Mouse (Mus musculus) intestine, embryonic 16.5 days (tissue): Measurements from ENCODE around the gene Gpr65. TPM values are rescaled to one million over a fixed set of nuclear protein-coding genes. Genes with fewer than 3 reads are reported as not detected.
"Not testable (repeated sequence)": the region's sequence is repeated elsewhere in the genome, so short reads cannot be mapped to it uniquely, and the experiment has no call there.

Source experiments
- ATAC-seq: fragments of 200-750 bp; cut with Nextera tagmentation; 2 replicates; pipeline ENCODE4 v1.8.0; 2017; ENCODE audit warnings: moderate TSS enrichment, moderate library complexity
- H3K27ac ChIP-seq: fragments of 300-500 bp; sonication (generic); 2 replicates; pipeline ENCODE4 v1.5.1; 2014; ENCODE audit warnings: mild to moderate bottlenecking, low read length
- H3K27me3 ChIP-seq: fragments of 300-500 bp; sonication (generic); replicated peaks from 2 replicates; pipeline ENCODE4 v1.6.1; 2014; ENCODE audit warnings: low read length, control low read depth, mixed read lengths; ENCODE audit not compliant: control insufficient read depth, insufficient read depth
- H3K36me3 ChIP-seq: fragments of 300-500 bp; sonication (generic); 2 replicates; pipeline ENCODE4 v1.6.1; 2014; ENCODE audit warnings: low read length, control low read depth; ENCODE audit not compliant: control insufficient read depth, insufficient read depth
- H3K4me1 ChIP-seq: fragments of 300-500 bp; sonication (generic); 2 replicates; pipeline ENCODE4 v1.6.1; 2014; ENCODE audit warnings: low read length, control low read depth, mixed read lengths; ENCODE audit not compliant: control insufficient read depth, insufficient read depth
- H3K4me2 ChIP-seq: fragments of 300-500 bp; sonication (generic); 2 replicates; pipeline ENCODE4 v1.6.1; 2014; ENCODE audit warnings: low read depth, low read length, control low read depth
- H3K4me3 ChIP-seq: fragments of 300-500 bp; sonication (generic); 2 replicates; pipeline ENCODE4 v1.5.1; 2014; ENCODE audit warnings: mild to moderate bottlenecking, low read length
- H3K9ac ChIP-seq: fragments of 300-500 bp; sonication (generic); 2 replicates; pipeline ENCODE4 v1.6.1; 2014; ENCODE audit warnings: low read depth, low read length
- H3K9me3 ChIP-seq: fragments of 300-500 bp; sonication (generic); 2 replicates; pipeline ENCODE4 v1.6.1; 2016; ENCODE audit warnings: low read length, control low read depth; ENCODE audit not compliant: control insufficient read depth
- WGBS: fragments of 180-500 bp; shearing (Covaris S2); extraction: QIAGEN DNeasy Blood & Tissue Kit; methylation state at CpG from one replicate; pipeline ENCODE4 v1.1.7; 2014; 5-methylcytosine and 5-hydroxymethylcytosine counted together
- polyA plus RNA-seq: library from polyadenylated mRNA; unstranded; fragments of >200 nt; fragmentation: Nextera tagmentation; extraction: Ambion mirVana; gene quantifications from 2 replicates; pipeline ENCODE4 v1.2.1, GENCODE M21; 2015

Gene Gpr65
- 2.4 and 2.6 TPM in 2 replicates for polyA plus RNA-seq

- ATAC-seq: no peak
- Histone ChIP-seq H3K4me3 (no peak within 1 kb of the TSS), H3K27me3 (no peaks in the 10 kb centered on the region), H3K36me3 (no peaks in the 10 kb centered on the region), H3K9me3 (no peaks in the 10 kb centered on the region), H3K4me2 (no peak within 1 kb of the TSS), H3K27ac (no peak within 1 kb of the TSS), H3K9ac (no peak within 1 kb of the TSS), H3K4me1 (no peaks in the 10 kb centered on the region)
- WGBS: 87% methylated on average over 13 of the region's 13 CpGs
Observed at GRCm38 (mm10) chr12:98268441-98269369, at the start of gene Gpr65. Gpr65 (plus strand) TSS chr12:98268635.

GRCm38 (mm10) chr12:98223286-98223685 is 45.1 kb upstream of the Gpr65 start:
- Histone ChIP-seq H3K9ac (no peak overlapping the region), H3K27ac (no peak overlapping the region), H3K27me3 (no peaks in the 10 kb centered on the region), H3K4me3 (no peak overlapping the region), H3K4me2 (no peak overlapping the region), H3K4me1 (no peaks in the 10 kb centered on the region), H3K36me3 (no peaks in the 10 kb centered on the region), H3K9me3 (no peaks in the 10 kb centered on the region)
- 78% methylated on average over 5 of the region's 5 CpGs for WGBS
- ATAC-seq: no peak

DNA sequence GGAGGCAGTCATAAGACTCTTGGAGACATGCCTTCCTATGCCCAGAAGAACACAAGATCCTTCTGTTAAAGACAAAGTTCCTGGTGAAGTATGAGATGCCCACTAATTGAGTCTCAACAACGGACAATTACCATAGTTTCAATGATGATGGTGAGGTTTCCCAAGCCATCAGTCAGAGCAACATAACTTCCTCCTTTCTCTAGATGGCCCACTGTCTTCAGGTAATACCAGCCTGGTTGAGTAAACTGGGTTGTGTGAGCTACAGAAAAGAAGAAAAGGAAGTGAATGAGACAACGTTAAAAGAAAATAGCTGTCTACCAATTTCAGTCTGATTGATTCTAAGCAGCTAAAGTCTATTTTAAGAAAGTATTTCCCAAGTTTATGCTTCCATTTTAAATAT is 41.4 kb upstream of the Gpr65 start:
- no peaks in the 10 kb centered on the region for H3K36me3 ChIP-seq
- H3K4me2 ChIP-seq: no peak overlapping the region
- no peak overlapping the region for H3K9ac ChIP-seq
- H3K9me3 ChIP-seq: no peaks in the 10 kb centered on the region
- no peaks in the 10 kb centered on the region for H3K27me3 ChIP-seq
- WGBS: 85% methylated on average over 2 of the region's 2 CpGs
- H3K27ac ChIP-seq: no peak overlapping the region
- H3K4me3 ChIP-seq: no peak overlapping the region
- no peaks in the 10 kb centered on the region for H3K4me1 ChIP-seq
- ATAC-seq: no peak

GRCm38 (mm10) chr12:98238478-98238877 is 30.0 kb upstream of the Gpr65 start:
- H3K4me1 ChIP-seq, H3K4me2 ChIP-seq, H3K9me3 ChIP-seq, H3K36me3 ChIP-seq, H3K4me3 ChIP-seq, H3K9ac ChIP-seq, ATAC-seq, H3K27me3 ChIP-seq, H3K27ac ChIP-seq: not testable (repeated sequence)
- WGBS: 85% methylated on average over 6 of the region's 6 CpGs

GRCm38 (mm10) chr12:98244161-98244560 is 24.3 kb upstream of the Gpr65 start:
- Histone ChIP-seq H3K9ac (no peak overlapping the region), H3K9me3 (no peaks in the 10 kb centered on the region), H3K27me3 (no peaks in the 10 kb centered on the region), H3K4me3 (no peak overlapping the region), H3K4me2 (no peak overlapping the region), H3K27ac (no peak overlapping the region), H3K4me1 (no peaks in the 10 kb centered on the region), H3K36me3 (no peaks in the 10 kb centered on the region)
- 68% methylated on average over 4 of the region's 4 CpGs for WGBS
- no peak for ATAC-seq

GRCm38 (mm10) chr12:98244865-98245264 is 23.6 kb upstream of the Gpr65 start:
- H3K9ac ChIP-seq: no peak overlapping the region
- WGBS: 92% methylated on average over 5 of the region's 5 CpGs
- H3K4me2 ChIP-seq: no peak overlapping the region
- H3K27ac ChIP-seq: no peak overlapping the region
- H3K27me3 ChIP-seq: no peaks in the 10 kb centered on the region
- H3K36me3 ChIP-seq: no peaks in the 10 kb centered on the region
- no peaks in the 10 kb centered on the region for H3K9me3 ChIP-seq
- H3K4me1 ChIP-seq: no peaks in the 10 kb centered on the region
- no peak for ATAC-seq
- H3K4me3 ChIP-seq: no peak overlapping the region

GRCm38 (mm10) chr12:98246835-98247234 is 21.6 kb upstream of the Gpr65 start:
- peak; percentile 46; the same call in 1 of the 2 replicates for ATAC-seq
- Histone ChIP-seq H3K4me2 (no peak overlapping the region), H3K4me1 (no peaks in the 10 kb centered on the region), H3K9ac (no peak overlapping the region), H3K27me3 (no peaks in the 10 kb centered on the region), H3K27ac (no peak overlapping the region), H3K36me3 (no peaks in the 10 kb centered on the region), H3K9me3 (no peaks in the 10 kb centered on the region), H3K4me3 (no peak overlapping the region)
- 61% methylated on average over 4 of the region's 4 CpGs for WGBS

DNA sequence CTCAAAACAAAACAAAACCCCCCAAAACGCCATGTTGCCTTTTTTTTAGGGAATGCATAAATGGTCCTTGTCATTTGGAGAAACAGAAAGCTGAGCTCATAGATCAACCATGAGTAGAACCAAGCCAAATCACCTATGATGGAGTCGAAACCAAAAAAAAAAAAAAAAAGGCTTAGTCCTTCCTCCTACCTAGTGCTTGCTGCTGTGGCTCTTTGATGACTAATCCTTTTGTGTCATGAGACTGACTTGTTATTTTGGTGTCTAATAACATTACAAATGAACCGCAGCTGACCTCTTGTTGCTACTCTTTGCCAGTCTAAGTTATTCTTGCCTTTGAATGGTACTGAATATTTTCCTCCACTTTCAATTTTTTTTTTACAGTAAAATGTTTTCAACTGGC is 18.8 kb upstream of the Gpr65 start:
- no peak overlapping the region for H3K4me2 ChIP-seq
- no peak overlapping the region for H3K9ac ChIP-seq
- no peaks in the 10 kb centered on the region for H3K36me3 ChIP-seq
- H3K9me3 ChIP-seq: no peaks in the 10 kb centered on the region
- H3K4me3 ChIP-seq: no peak overlapping the region
- no peak overlapping the region for H3K27ac ChIP-seq
- WGBS: 81% methylated on average over 3 of the region's 3 CpGs
- no peaks in the 10 kb centered on the region for H3K27me3 ChIP-seq
- no peak for ATAC-seq
- no peaks in the 10 kb centered on the region for H3K4me1 ChIP-seq

GRCm38 (mm10) chr12:98250327-98250726 is 18.1 kb upstream of the Gpr65 start:
- no peaks in the 10 kb centered on the region for H3K27me3 ChIP-seq
- H3K36me3 ChIP-seq: no peaks in the 10 kb centered on the region
- no peak overlapping the region for H3K4me2 ChIP-seq
- H3K9ac ChIP-seq: no peak overlapping the region
- peak; percentile 63 for ATAC-seq
- WGBS: 67% methylated on average over 8 of the region's 8 CpGs
- H3K27ac ChIP-seq: no peak overlapping the region
- no peak overlapping the region for H3K4me3 ChIP-seq
- no peaks in the 10 kb centered on the region for H3K4me1 ChIP-seq
- no peaks in the 10 kb centered on the region for H3K9me3 ChIP-seq
